Mouse (Mus musculus) spleen, adult 2 months (tissue): ENCODE measurements around the gene Sez6l2. TPM values are rescaled to one million over a fixed set of nuclear protein-coding genes. Genes with fewer than 3 reads are reported as not detected.
A peak's percentile ranks its signal among the peaks of the same experiment; 100 is the strongest.

Source experiments
- DNase-seq, 2 experiments: peaks; one replicate each; pipeline versions ENCODE4 v3.0.0 to v3.0.0-alpha.2; 2012 to 2021; ENCODE audit warnings: low spot score in 2 of 2, low read depth in 1 of 2
- H3K27ac ChIP-seq: fragments of 200-500 bp; 2 replicates; pipeline ENCODE4 v1.5.1; 2012; ENCODE audit warnings: low read length, inconsistent platforms; ENCODE audit not compliant: insufficient read depth
- H3K27me3 ChIP-seq: fragments of 200-500 bp; 2 replicates; pipeline ENCODE4 v1.6.1; 2012; ENCODE audit warnings: mild to moderate bottlenecking, moderate library complexity, low read length, inconsistent platforms; ENCODE audit not compliant: control insufficient read depth, insufficient read depth
- H3K36me3 ChIP-seq: fragments of 200-500 bp; 2 replicates; pipeline ENCODE4 v1.6.1; 2012; ENCODE audit warnings: mild to moderate bottlenecking, low read length, inconsistent platforms; ENCODE audit not compliant: control insufficient read depth, insufficient read depth
- H3K4me1 ChIP-seq: fragments of 200-500 bp; 2 replicates; pipeline ENCODE4 v1.6.1; 2011; ENCODE audit warnings: inconsistent platforms; ENCODE audit not compliant: control insufficient read depth, insufficient read depth, insufficient read length
- H3K4me3 ChIP-seq: fragments of 200-500 bp; 2 replicates; pipeline ENCODE4 v1.5.1; 2011; ENCODE audit warnings: mild to moderate bottlenecking, inconsistent platforms; ENCODE audit not compliant: insufficient read depth, insufficient read length; ENCODE audit errors: extremely low read depth
- CTCF ChIP-seq: fragments of 200-500 bp; IDR thresholded peaks from 2 replicates; pipeline ENCODE4 v1.5.1; 2011; ENCODE audit warnings: mild to moderate bottlenecking, inconsistent platforms; ENCODE audit not compliant: insufficient read depth, insufficient read length, insufficient replicate concordance; ENCODE audit errors: extremely low read depth
- POLR2A ChIP-seq: fragments of 200-500 bp; IDR thresholded peaks from 2 replicates; pipeline ENCODE4 v1.6.1; 2011; ENCODE audit warnings: low read depth, low read length, inconsistent platforms
- WGBS: fragments of 180-500 bp; shearing (Covaris S2); methylation state at CpG from one replicate; pipeline ENCODE4 v1.1.7; 2018; 5-methylcytosine and 5-hydroxymethylcytosine counted together
- polyA plus RNA-seq: library from polyadenylated mRNA; depleted of rRNA; stranded (reverse); fragments of >200 nt; gene quantifications from 2 replicates; pipeline ENCODE4 v1.2.3, GENCODE M21; 2012

Sez6l2 gene
- polyA plus RNA-seq, 1 experiment, result 2.9 TPM

- Histone ChIP-seq H3K4me3 (no peak overlapping the region), H3K36me3 (peaks cover 6% of the 10 kb centered on the region), H3K4me1 (peaks cover 11% of the 10 kb centered on the region; the same call in 1 of the 2 replicates), H3K27me3 (no peaks in the 10 kb centered on the region), H3K27ac (no peak overlapping the region)
- WGBS, result 93% methylated on average over 4 of the region's 4 CpGs
- TF ChIP-seq POLR2A (no peak), CTCF (no peak)
- no peak for DNase-seq
Observed at GRCm38 (mm10) chr7:127004122-127004875, 53.9 kb downstream of the Sez6l2 start.

GRCm38 (mm10) chr7:127007313-127008024 is 57.1 kb downstream of the Sez6l2 start:
- no peaks in the 10 kb centered on the region for H3K27me3 ChIP-seq
- DNase-seq, result no peak
- no peak overlapping the region for H3K4me3 ChIP-seq
- 91% methylated on average over 6 of the region's 6 CpGs for WGBS
- H3K36me3 ChIP-seq, result no peaks in the 10 kb centered on the region
- no peak overlapping the region for H3K27ac ChIP-seq
- TF ChIP-seq CTCF (no peak), POLR2A (no peak)
- peaks cover 12% of the 10 kb centered on the region; the same call in 1 of the 2 replicates for H3K4me1 ChIP-seq

- TF ChIP-seq CTCF (no peak), POLR2A (no peak)
- peaks cover 17% of the 10 kb centered on the region; the same call in 1 of the 2 replicates for H3K4me1 ChIP-seq
- 38% methylated on average over 9 of the region's 9 CpGs for WGBS
- H3K27me3 ChIP-seq, result no peaks in the 10 kb centered on the region
- no peaks in the 10 kb centered on the region for H3K36me3 ChIP-seq
- peak overlapping the region; percentile 70 for H3K27ac ChIP-seq
- no peak overlapping the region for H3K4me3 ChIP-seq
- peak in 1 of 2 experiments; percentile 44 for DNase-seq
Observed at GRCm38 (mm10) chr7:127008239-127009019, 58.1 kb downstream of the Sez6l2 start.

- no peak overlapping the region for H3K4me3 ChIP-seq
Observed at GRCm38 (mm10) chr7:127009307-127010085, 59.1 kb downstream of the Sez6l2 start.

GRCm38 (mm10) chr7:127011051-127011450 is 60.7 kb downstream of the Sez6l2 start:
- 91% methylated on average over 2 of the region's 2 CpGs for WGBS
- H3K27ac ChIP-seq, result no peak overlapping the region
- H3K4me1 ChIP-seq, result peaks cover 18% of the 10 kb centered on the region; the same call in 1 of the 2 replicates
- TF ChIP-seq POLR2A (no peak), CTCF (no peak)
- H3K27me3 ChIP-seq, result no peaks in the 10 kb centered on the region
- no peak overlapping the region for H3K4me3 ChIP-seq
- H3K36me3 ChIP-seq, result peaks cover 2% of the 10 kb centered on the region; the same call in 1 of the 2 replicates
- no peak for DNase-seq

More at GRCm38 (mm10) chr7:127009307-127010085, 59.1 kb downstream of the Sez6l2 start:
- Histone ChIP-seq H3K27me3 (no peaks in the 10 kb centered on the region), H3K4me1 (peaks cover 18% of the 10 kb centered on the region; the same call in 1 of the 2 replicates), H3K27ac (peak overlapping the region; percentile 70; the same call in 1 of the 2 replicates), H3K36me3 (no peaks in the 10 kb centered on the region)
- WGBS, result 79% methylated on average over 17 of the region's 17 CpGs
- TF ChIP-seq POLR2A (no peak), CTCF (no peak)
- DNase-seq, result no peak

- no peak for TF ChIP-seq POLR2A
- no peak for DNase-seq
- Histone ChIP-seq H3K4me1 (peaks cover 18% of the 10 kb centered on the region; the same call in 1 of the 2 replicates), H3K27ac (no peak overlapping the region), H3K27me3 (no peaks in the 10 kb centered on the region), H3K4me3 (no peak overlapping the region), H3K36me3 (peaks cover 2% of the 10 kb centered on the region; the same call in 1 of the 2 replicates)
- WGBS, result 86% methylated on average over 2 of the region's 2 CpGs
Observed at GRCm38 (mm10) chr7:127011717-127012116, 61.4 kb downstream of the Sez6l2 start.
